Mouse (Mus musculus) megakaryocyte, embryonic 14.5 days (primary cell): Measurements from ENCODE around the gene Gcgr.

ENCODE experiments used
- FLI1 ChIP-seq: IDR thresholded peaks from 2 replicates; pipeline ENCODE4 v1.6.1; 2012; ENCODE audit warnings: low read length, inconsistent platforms, mixed read lengths
- GATA1 ChIP-seq: IDR thresholded peaks from 3 replicates; pipeline ENCODE4 v1.6.1; 2012; ENCODE audit warnings: mixed read lengths, low read length, inconsistent platforms, borderline replicate concordance

DNA sequence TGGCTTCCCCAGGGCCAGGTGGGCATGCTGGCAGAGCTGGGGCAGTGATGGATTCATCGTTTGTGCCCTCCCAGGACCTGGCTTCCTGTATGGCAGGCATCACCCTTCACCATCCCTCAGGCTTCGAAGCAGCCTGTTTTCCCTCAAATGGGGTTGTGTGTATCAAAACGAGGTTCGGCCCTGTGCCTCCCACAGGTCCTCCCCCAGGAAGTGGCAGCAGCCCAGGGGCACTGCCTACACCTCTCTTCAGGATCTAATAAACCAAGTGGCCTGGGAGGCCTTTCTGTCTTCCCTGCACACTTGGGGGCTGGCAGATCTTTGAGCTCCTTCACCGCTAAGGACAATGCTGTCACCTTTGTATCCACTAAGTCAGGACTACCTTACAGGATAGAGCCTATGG, 31.6 kb upstream of the Gcgr start:
- TF ChIP-seq GATA1 (no peak), FLI1 (no peak)
